25 mouse cellular contexts compared by ENCODE assay signal in genomic region chr12:33323821-33324220, GRCm38 (mm10).
"Had no signal": no experiment of that assay in that cellular context is flagged by ENCODE, and none has a peak within 500 bp of the region (broad histone marks: within the 10 kb centered on the region; RNA-seq: fewer than 3 reads in every experiment).

No protein-coding gene starts in this region.

- H3K27ac ChIP-seq: gastrocnemius, adult 2 months; heart, embryonic 10.5 days; hindbrain, embryonic 10.5 days; hindbrain, embryonic 12.5 days; hindbrain, embryonic 14.5 days; intestine, embryonic 15.5 days; kidney, postnatal 0 days; layer of hippocampus, adult 2 months; left cerebral cortex, adult 2 months; limb, embryonic 10.5 days; limb, embryonic 12.5 days; liver, embryonic 13.5 days; liver, embryonic 15.5 days had no signal

- H3K4me3 ChIP-seq: gastrocnemius, adult 2 months; heart, embryonic 10.5 days; heart, embryonic 12.5 days; hindbrain, embryonic 10.5 days; hindbrain, embryonic 12.5 days; intestine, embryonic 15.5 days; layer of hippocampus, adult 2 months; left cerebral cortex, adult 2 months; limb, embryonic 10.5 days; limb, embryonic 12.5 days; liver, embryonic 13.5 days; liver, embryonic 15.5 days had no signal

- H3K9ac ChIP-seq: heart, embryonic 12.5 days; hindbrain, embryonic 12.5 days; hindbrain, embryonic 14.5 days; intestine, embryonic 15.5 days; limb, embryonic 12.5 days; liver, embryonic 13.5 days; liver, embryonic 15.5 days had no signal

- H3K4me2 ChIP-seq: heart, embryonic 12.5 days; hindbrain, embryonic 12.5 days; hindbrain, embryonic 14.5 days; intestine, embryonic 15.5 days; limb, embryonic 12.5 days; liver, embryonic 11.5 days; liver, embryonic 13.5 days; liver, embryonic 15.5 days had no signal

- H3K36me3 ChIP-seq: heart, embryonic 10.5 days; hindbrain, embryonic 12.5 days; intestine, embryonic 15.5 days; limb, embryonic 10.5 days; limb, embryonic 12.5 days had no signal

- H3K9me3 ChIP-seq: heart, embryonic 10.5 days; heart, embryonic 12.5 days; hindbrain, embryonic 10.5 days; hindbrain, embryonic 12.5 days; intestine, embryonic 15.5 days; limb, embryonic 10.5 days; limb, embryonic 12.5 days; liver, embryonic 13.5 days; liver, embryonic 15.5 days had no signal

- DNase-seq: gastrocnemius, adult 2 months; gastrocnemius, postnatal 10 days; gastrocnemius, postnatal 25 days; heart, adult 18-20 months; heart, postnatal 10 days; heart, postnatal 4 days; liver; liver, embryonic 13.5 days had no signal

- H3K4me1 ChIP-seq: heart, embryonic 10.5 days; heart, embryonic 12.5 days; hindbrain, embryonic 10.5 days; hindbrain, embryonic 12.5 days; intestine, embryonic 15.5 days; limb, embryonic 10.5 days; limb, embryonic 12.5 days had no signal

- ATAC-seq: forebrain, embryonic 16.5 days; hindbrain, embryonic 16.5 days; inflammation-experienced regulatory T-cells, adult 6 months; intestine, embryonic 15.5 days; intestine, postnatal 0 days had no signal

- H3K27me3 ChIP-seq: heart, embryonic 12.5 days; hindbrain, embryonic 12.5 days; intestine, embryonic 15.5 days; limb, embryonic 12.5 days; liver, embryonic 13.5 days; liver, embryonic 15.5 days had no signal
